Mouse (Mus musculus) spleen, postnatal 14 days (tissue): Measurements from ENCODE around the gene Smg7.
"Not testable (repeated sequence)": the region's sequence is repeated elsewhere in the genome, so short reads cannot be mapped to it uniquely, and the experiment has no call there.

Source experiments
- DNase-seq, 2 experiments: peaks; one replicate each; pipeline ENCODE4 v3.0.0; 2021 to 2022; ENCODE audit warnings: low spot score in 2 of 2

Gene Smg7

GRCm38 (mm10) chr1:152901765-152902664 lies at the start of gene Smg7:
Gene Smg7, minus strand, starts transcription at chr1:152902646.
- DNase-seq: peak; percentile 31 to 59

DNA sequence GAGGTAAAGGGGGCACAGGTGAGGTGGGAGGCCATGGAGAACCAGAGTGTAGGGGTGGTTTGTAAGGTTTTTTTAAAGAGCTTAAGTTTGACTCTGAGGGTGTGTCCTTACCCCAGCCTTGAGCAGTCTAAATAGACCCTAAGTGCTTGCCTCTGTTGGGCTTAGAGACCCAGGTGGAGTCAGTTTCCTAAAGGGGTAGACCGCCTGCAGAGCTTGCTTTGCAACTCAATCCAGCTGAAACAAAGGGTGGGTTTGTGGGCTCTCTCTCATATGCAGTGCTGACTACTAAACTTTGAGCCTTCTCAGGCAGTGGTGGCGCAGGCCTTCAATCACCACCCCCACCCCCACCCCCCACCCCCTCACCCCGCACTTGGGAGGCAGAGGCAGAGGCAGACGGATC lies 40.5 kb upstream of the Smg7 start:
- DNase-seq: no peak

GRCm38 (mm10) chr1:152936365-152936764 lies 33.9 kb upstream of the Smg7 start:
- no peak for DNase-seq

DNA sequence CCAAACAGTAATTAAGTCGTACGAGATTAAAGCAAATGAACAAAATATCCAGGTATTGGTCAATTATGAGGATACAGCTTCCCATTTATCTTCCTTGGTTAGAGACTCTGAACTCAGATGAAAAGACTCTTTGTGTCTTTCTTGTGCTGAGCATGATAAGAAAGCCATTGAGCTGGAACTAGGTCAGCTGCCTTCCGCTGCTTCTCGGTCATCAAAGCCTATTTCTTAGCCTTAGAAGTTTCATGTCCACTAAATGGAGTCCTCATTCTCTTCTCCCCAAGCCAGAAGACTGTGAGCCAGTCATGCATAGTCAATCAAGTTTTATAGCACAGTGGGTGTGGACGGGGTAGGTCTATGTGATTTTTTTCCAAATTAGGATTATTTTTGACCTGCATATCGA lies 33.0 kb upstream of the Smg7 start:
- no peak for DNase-seq

DNA sequence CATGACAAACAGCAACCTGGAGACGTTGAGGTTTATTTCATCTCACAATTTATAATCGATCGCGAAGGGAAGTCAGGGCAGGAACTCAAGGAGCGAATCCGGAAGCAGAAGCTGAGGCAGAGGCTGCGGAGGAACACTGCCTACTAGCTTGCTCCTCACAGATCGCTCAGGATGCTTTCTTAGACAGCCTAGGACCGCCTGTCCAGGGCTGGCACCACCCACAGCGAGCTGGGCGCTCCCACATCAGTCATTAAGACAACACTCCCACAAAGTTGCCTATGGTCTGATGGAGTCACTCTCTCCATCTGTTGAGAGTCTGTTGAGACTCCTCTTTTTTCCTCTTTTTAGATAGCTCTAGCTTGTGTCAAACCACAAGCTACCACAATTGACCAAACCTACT lies 31.5 kb upstream of the Smg7 start:
- no peak for DNase-seq

- DNase-seq: no peak
Measured at GRCm38 (mm10) chr1:152921786-152922185, 19.3 kb upstream of the Smg7 start.

- DNase-seq: no peak
Measured at GRCm38 (mm10) chr1:152917626-152918025, 15.2 kb upstream of the Smg7 start.

GRCm38 (mm10) chr1:152916936-152917335 lies 14.5 kb upstream of the Smg7 start:
- no peak for DNase-seq

DNA sequence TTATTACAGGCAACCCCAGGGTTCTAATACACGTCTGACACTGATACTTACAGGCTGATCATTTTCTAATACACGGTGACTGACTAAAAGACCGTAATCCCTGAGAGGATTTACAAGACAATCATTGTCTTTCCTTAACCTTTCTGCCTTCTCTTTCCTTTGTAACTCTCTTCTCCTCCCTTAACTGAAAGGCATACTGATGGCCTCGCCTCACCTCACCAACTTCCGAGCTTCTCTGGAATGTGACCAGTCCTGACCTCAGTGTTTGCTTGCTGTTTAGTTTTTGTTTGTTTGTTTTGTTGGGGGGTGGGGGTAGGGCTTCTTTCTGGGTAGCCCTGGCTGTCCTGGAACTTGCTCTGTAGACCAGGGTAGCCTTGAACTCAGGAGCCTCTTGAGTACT lies 13.3 kb upstream of the Smg7 start:
- DNase-seq: no peak

DNA sequence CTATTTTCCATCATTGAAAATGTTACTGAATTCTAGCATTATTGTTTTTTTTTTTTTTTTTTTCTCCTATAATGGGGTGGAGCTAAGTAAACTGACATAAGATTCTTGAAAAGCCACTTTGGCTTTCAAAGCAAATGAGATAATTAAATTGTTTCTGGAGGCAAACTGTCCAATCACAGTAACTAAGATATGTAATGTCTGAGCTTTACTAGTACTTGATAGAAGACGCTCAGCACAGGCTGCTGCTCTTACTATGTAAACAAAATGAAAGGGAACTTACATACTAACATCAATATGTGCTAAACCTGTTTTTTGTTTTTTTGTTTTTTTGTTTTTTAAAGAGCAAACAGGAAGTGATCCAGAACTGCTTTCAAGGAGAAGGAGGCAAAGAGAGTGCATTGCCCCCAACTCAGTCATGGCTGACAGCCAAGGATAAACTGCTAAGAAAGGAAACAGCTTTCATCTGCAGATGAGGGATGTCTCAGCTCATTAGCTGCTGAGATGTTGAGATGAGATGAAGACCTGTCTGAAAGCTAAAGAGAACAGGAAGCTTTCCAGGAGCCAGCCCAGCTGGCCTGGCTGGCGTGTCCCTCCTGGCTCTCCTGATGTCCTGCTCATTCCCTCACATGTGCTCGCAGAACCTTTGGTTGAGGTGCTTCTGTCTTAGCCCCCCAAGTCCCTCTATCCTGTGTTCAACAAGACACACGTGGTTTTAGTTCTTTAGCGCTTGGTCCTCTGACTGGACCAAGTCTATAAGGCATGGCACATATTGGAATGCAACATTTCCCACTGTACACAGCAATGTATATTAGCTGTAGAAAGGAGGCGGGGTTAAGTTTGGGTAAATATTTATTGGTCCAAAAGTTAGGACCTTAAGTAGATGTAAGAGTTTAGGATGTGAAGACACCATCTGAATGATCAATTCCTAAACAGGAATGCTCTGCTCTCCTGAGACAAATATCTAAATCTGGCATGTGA lies 11.3 kb upstream of the Smg7 start:
- DNase-seq: no peak

DNA sequence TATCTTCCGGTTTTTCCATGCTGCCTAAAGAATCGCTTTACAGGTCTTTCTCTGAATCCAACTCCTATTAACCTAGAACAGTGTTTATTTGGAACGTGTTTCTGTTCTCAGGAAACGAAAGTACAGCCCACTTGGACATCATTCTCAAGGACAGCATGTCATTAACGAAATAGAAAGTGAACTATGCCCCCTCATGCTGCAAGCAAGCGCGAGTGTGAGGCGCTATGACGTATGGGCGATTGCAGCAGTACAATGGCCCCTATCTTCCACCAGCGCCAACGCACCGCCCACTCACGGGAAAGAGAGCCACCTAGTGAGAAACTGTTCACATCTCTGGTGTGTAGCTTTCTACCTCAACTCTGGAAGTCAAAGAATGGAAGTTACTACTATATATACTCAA lies 2.0 kb upstream of the Smg7 start:
- DNase-seq: peak; percentile 68 to 76

DNA sequence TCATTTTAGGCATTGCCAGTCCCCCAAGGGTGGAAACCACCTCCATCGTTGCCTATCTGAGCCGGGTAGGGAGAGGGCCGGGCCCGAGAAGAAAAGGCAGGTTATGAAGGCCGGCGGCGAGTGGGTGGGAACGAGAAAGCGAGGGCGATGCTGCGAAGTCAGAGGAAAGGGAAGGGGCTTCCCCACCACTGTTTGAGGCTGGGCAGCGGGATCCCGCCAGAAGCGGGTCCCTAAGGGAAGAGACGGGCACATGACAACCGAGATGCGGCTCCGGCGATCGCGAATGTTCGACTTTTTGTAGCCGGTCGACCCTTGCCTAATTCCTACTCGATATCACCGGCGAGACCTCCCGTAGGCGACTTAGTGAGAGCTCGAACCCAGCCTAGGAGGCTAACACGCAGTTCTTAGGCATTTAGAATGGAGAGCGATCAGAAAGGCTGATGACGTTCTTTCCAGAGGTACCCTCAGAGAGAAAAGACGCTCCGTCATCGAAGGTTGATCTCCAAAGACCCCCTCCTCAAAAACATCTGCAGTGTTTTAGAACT lies 1.2 kb upstream of the Smg7 start:
- peak; percentile 14 to 29 for DNase-seq

DNA sequence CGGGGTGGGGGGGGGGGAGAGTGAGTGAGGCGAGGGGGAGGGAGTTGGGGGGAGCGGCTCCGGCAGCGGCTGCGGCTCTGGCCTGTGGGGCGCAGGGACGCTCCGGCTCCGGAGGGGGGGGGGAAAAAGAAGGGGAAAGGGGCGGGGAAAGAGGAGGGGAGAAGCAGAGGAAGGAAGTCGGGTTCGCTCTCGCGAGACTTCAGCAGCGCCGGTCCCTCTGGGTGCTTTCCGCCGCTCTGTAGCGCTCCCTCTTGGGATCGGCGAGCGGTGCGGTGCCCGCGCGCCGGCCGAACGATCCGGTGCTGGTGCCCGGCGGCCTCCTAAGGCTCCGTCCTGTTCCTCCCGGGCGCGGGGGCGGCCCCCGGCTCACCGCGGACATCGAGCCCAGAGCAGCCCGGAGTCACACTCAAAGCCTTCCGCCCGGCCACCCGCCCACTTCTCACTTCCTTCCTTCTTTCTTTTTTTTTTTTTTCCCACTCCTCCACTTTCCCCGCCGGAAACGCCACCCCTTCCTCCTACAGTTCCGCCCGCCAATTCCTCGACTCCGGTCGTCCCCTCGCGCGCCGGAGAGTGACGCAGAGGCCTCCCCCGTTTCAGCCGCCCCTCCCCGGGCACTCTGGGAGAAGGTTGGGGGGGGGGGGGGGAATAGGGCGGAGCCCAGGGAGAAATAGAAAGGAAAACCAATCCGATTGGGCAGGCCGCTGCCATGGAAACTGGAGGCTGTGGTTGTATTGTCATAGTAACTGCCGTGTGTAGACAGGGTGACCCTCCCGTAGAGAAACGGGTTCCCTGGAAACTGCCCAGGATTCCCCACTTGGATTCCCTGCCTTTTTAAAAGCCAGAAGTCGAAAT lies 445 bp upstream of the Smg7 start:
- DNase-seq: peak; percentile 78 to 82

DNA sequence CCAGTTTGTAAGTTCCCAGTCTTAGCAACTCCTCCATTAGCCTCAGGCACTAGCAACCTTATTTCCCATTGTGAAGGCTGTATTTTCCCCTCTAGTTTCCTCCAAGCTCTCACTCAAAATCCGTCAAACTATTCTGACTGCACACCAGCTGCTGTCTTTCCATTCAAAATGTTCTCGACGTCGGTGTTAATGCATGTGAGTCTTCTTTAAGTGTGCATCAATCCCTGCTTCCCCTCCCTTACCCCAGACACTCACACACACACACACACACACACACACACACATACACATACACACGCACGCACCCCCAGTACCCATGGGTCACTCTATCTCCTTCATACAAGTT lies 1.1 kb downstream of the Smg7 start:
- DNase-seq: no peak

DNA sequence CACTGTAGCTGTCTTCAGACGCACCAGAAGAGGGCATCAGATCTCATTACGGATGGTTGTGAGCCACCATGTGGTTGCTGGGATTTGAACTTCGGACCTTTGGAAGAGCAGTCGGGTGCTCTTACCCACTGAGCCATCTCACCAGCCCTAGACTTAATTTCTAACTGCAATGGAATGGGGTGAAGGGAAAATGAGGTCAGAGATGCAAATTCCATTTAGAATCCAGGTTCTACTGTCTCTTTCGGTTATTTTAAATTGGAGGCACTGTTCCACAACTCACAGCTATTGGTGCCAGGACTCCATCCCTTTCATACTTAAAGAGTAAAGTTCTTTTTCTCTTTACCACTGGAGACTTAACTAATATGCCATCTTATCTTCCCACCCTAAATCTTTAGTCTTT lies 14.4 kb downstream of the Smg7 start:
- not testable (repeated sequence) for DNase-seq

GRCm38 (mm10) chr1:152871031-152871430 lies 31.4 kb downstream of the Smg7 start:
- no peak for DNase-seq

DNA sequence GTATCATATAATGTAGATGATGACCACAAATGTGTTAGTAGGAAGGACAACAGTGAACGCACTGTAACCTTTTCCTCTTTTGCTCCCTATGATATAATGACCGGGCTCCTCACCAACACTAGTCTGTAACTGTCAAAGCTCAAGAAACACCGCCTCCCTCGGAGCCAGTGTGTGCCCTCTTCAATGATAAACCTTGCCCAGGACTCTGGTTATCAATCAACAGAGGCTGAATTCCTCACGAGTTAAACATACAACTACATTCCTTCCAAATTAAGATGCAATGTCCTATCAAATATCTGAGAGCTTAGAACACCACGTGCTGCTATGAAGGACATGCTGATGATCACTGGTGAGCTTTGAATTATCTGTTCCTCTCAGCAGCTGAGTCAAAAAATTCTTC lies 32.5 kb downstream of the Smg7 start:
- DNase-seq: no peak

- no peak for DNase-seq
Measured at GRCm38 (mm10) chr1:152846856-152847255, 55.6 kb downstream of the Smg7 start.

DNA sequence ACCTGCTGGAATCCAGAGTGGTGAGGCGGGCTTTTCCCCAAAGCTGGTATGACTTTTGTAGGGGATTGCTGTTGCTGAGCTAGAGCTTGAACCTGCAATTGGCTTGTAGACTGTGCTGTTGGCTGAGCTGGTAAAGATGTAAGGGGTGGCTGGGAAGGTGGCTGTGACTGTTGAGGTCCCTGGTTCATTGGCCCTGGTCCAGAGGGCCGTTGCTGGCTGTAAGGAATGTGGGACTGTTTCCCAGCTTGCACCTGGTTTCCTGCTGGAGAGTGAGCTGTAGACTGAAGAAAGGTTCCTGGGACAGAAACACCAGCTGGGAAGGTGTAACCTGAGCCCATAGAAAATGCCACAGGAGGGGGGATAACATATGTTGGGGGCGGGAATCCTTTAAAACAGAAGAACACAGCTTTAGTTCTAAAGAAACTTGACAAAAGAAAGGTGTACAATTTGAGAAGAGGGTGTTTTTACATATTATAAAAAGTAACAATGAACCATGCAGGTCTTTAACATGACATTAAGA lies 57.2 kb downstream of the Smg7 start:
- DNase-seq: no peak

GRCm38 (mm10) chr1:152844634-152845033 lies 57.8 kb downstream of the Smg7 start:
- no peak for DNase-seq

DNA sequence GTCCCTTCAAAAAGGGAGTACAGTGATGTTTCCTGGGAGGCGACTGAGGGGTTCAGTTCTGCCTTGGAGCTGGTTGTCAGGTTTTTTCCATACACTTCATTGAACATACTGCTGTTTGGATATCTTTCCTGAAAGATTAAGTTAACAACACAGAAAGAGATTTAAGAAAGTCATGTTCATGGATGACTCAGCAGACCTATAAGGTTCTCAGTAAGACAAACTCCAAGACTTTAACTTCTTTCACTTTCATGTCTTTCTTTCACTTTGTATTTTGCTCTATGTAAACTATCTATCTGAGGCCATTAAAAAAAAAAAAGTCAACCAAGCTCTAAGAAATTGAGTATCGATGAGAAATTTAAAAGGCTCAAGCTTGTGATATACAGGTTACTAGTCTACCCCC lies 61.4 kb downstream of the Smg7 start:
- DNase-seq: no peak
